Mouse (Mus musculus): ENCODE measurements around the gene 4933407L21Rik. TPM values are rescaled to one million over a fixed set of nuclear protein-coding genes. Genes with fewer than 3 reads are reported as not detected.

Gene 4933407L21Rik
- polyA plus RNA-seq, 1 experiment = 0.16 TPM

GRCm38 (mm10) chr1:85915890-85916289 lies 12.4 kb upstream of the 4933407L21Rik start:
- Histone ChIP-seq H3K4me1 (ENCODE audit: control insufficient read depth, insufficient read depth, insufficient read length) (no peaks in the 10 kb centered on the region), H3K36me3 (ENCODE audit: control insufficient read depth, insufficient read depth, low read length) (no peaks in the 10 kb centered on the region), H3K27ac (ENCODE audit: insufficient read depth, low read length) (no peak overlapping the region), H3K27me3 (ENCODE audit: control insufficient read depth, insufficient read depth, low read length) (no peaks in the 10 kb centered on the region), H3K4me3 (ENCODE audit: extremely low read depth, insufficient read depth, insufficient read length) (no peak overlapping the region)
- TF ChIP-seq CTCF (IDR thresholded peaks at IDR 0.05; ENCODE audit: extremely low read depth, insufficient read depth, insufficient read length, insufficient replicate concordance) (no peak), POLR2A (IDR thresholded peaks at IDR 0.05; ENCODE audit: low read depth, low read length) (no peak)
- no peak for DNase-seq (ENCODE audit: low read depth in 1 of 2, low spot score in 2 of 2)

GRCm38 (mm10) chr1:85916830-85917450 lies 11.3 kb upstream of the 4933407L21Rik start:
- WGBS = 85% methylated on average over 4 of the region's 4 CpGs
- DNase-seq (ENCODE audit: low read depth in 1 of 2, low spot score in 2 of 2) = no peak
- no peaks in the 10 kb centered on the region for H3K36me3 ChIP-seq (ENCODE audit: control insufficient read depth, insufficient read depth, low read length)
- TF ChIP-seq CTCF (IDR thresholded peaks at IDR 0.05; ENCODE audit: extremely low read depth, insufficient read depth, insufficient read length, insufficient replicate concordance) = no peak
- no peak for TF ChIP-seq POLR2A (IDR thresholded peaks at IDR 0.05; ENCODE audit: low read depth, low read length)
- H3K27ac ChIP-seq (ENCODE audit: insufficient read depth, low read length) = no peak overlapping the region
- no peak overlapping the region for H3K4me3 ChIP-seq (ENCODE audit: extremely low read depth, insufficient read depth, insufficient read length)
- no peaks in the 10 kb centered on the region for H3K4me1 ChIP-seq (ENCODE audit: control insufficient read depth, insufficient read depth, insufficient read length)
- no peaks in the 10 kb centered on the region for H3K27me3 ChIP-seq (ENCODE audit: control insufficient read depth, insufficient read depth, low read length)

- H3K4me1 ChIP-seq (ENCODE audit: control insufficient read depth, insufficient read depth, insufficient read length) = no peaks in the 10 kb centered on the region
- no peaks in the 10 kb centered on the region for H3K36me3 ChIP-seq (ENCODE audit: control insufficient read depth, insufficient read depth, low read length)
- no peak overlapping the region for H3K27ac ChIP-seq (ENCODE audit: insufficient read depth, low read length)
- H3K4me3 ChIP-seq (ENCODE audit: extremely low read depth, insufficient read depth, insufficient read length) = no peak overlapping the region
- WGBS = 39% methylated on average over 7 of the region's 7 CpGs
- DNase-seq (ENCODE audit: low read depth in 1 of 2, low spot score in 2 of 2) = no peak
- H3K27me3 ChIP-seq (ENCODE audit: control insufficient read depth, insufficient read depth, low read length) = no peaks in the 10 kb centered on the region
- TF ChIP-seq CTCF (IDR thresholded peaks at IDR 0.05; ENCODE audit: extremely low read depth, insufficient read depth, insufficient read length, insufficient replicate concordance) (no peak), POLR2A (IDR thresholded peaks at IDR 0.05; ENCODE audit: low read depth, low read length) (no peak)
Observed at GRCm38 (mm10) chr1:85919621-85920020, 8.7 kb upstream of the 4933407L21Rik start.

- Histone ChIP-seq H3K36me3 (ENCODE audit: control insufficient read depth, insufficient read depth, low read length) (no peaks in the 10 kb centered on the region), H3K4me1 (ENCODE audit: control insufficient read depth, insufficient read depth, insufficient read length) (no peaks in the 10 kb centered on the region), H3K4me3 (ENCODE audit: extremely low read depth, insufficient read depth, insufficient read length) (no peak overlapping the region), H3K27me3 (ENCODE audit: control insufficient read depth, insufficient read depth, low read length) (no peaks in the 10 kb centered on the region), H3K27ac (ENCODE audit: insufficient read depth, low read length) (no peak overlapping the region)
- no peak for TF ChIP-seq CTCF (IDR thresholded peaks at IDR 0.05; ENCODE audit: extremely low read depth, insufficient read depth, insufficient read length, insufficient replicate concordance)
- TF ChIP-seq POLR2A (IDR thresholded peaks at IDR 0.05; ENCODE audit: low read depth, low read length) = no peak
- WGBS = 93% methylated on average over 7 of the region's 7 CpGs
- no peak for DNase-seq (ENCODE audit: low read depth in 1 of 2, low spot score in 2 of 2)
Observed at GRCm38 (mm10) chr1:85921725-85922124, 6.6 kb upstream of the 4933407L21Rik start.

- Histone ChIP-seq H3K27ac (ENCODE audit: insufficient read depth, low read length) (no peak overlapping the region), H3K36me3 (ENCODE audit: control insufficient read depth, insufficient read depth, low read length) (no peaks in the 10 kb centered on the region), H3K27me3 (ENCODE audit: control insufficient read depth, insufficient read depth, low read length) (no peaks in the 10 kb centered on the region), H3K4me3 (ENCODE audit: extremely low read depth, insufficient read depth, insufficient read length) (no peak overlapping the region), H3K4me1 (ENCODE audit: control insufficient read depth, insufficient read depth, insufficient read length) (no peaks in the 10 kb centered on the region)
- 87% methylated on average over 7 of the region's 7 CpGs for WGBS
- TF ChIP-seq POLR2A (IDR thresholded peaks at IDR 0.05; ENCODE audit: low read depth, low read length) (no peak), CTCF (IDR thresholded peaks at IDR 0.05; ENCODE audit: extremely low read depth, insufficient read depth, insufficient read length, insufficient replicate concordance) (no peak)
- DNase-seq (ENCODE audit: low read depth in 1 of 2, low spot score in 2 of 2) = no peak
Observed at GRCm38 (mm10) chr1:85922127-85922864, 6.0 kb upstream of the 4933407L21Rik start.

GRCm38 (mm10) chr1:85922865-85923211 lies 5.4 kb upstream of the 4933407L21Rik start:
- TF ChIP-seq POLR2A (IDR thresholded peaks at IDR 0.05; ENCODE audit: low read depth, low read length) = no peak
- no peak for TF ChIP-seq CTCF (IDR thresholded peaks at IDR 0.05; ENCODE audit: extremely low read depth, insufficient read depth, insufficient read length, insufficient replicate concordance)
- DNase-seq (ENCODE audit: low read depth in 1 of 2, low spot score in 2 of 2) = no peak
- no peaks in the 10 kb centered on the region for H3K4me1 ChIP-seq (ENCODE audit: control insufficient read depth, insufficient read depth, insufficient read length)
- no peaks in the 10 kb centered on the region for H3K36me3 ChIP-seq (ENCODE audit: control insufficient read depth, insufficient read depth, low read length)
- H3K27me3 ChIP-seq (ENCODE audit: control insufficient read depth, insufficient read depth, low read length) = no peaks in the 10 kb centered on the region
- WGBS = 93% methylated on average over 5 of the region's 5 CpGs
- no peak overlapping the region for H3K27ac ChIP-seq (ENCODE audit: insufficient read depth, low read length)
- no peak overlapping the region for H3K4me3 ChIP-seq (ENCODE audit: extremely low read depth, insufficient read depth, insufficient read length)

- WGBS = 93% methylated on average over 5 of the region's 5 CpGs
- Histone ChIP-seq H3K27me3 (ENCODE audit: control insufficient read depth, insufficient read depth, low read length) (no peaks in the 10 kb centered on the region), H3K27ac (ENCODE audit: insufficient read depth, low read length) (no peak overlapping the region), H3K4me1 (ENCODE audit: control insufficient read depth, insufficient read depth, insufficient read length) (no peaks in the 10 kb centered on the region), H3K4me3 (ENCODE audit: extremely low read depth, insufficient read depth, insufficient read length) (no peak overlapping the region), H3K36me3 (ENCODE audit: control insufficient read depth, insufficient read depth, low read length) (no peaks in the 10 kb centered on the region)
- DNase-seq (ENCODE audit: low read depth in 1 of 2, low spot score in 2 of 2) = no peak
- no peak for TF ChIP-seq POLR2A (IDR thresholded peaks at IDR 0.05; ENCODE audit: low read depth, low read length)
- no peak for TF ChIP-seq CTCF (IDR thresholded peaks at IDR 0.05; ENCODE audit: extremely low read depth, insufficient read depth, insufficient read length, insufficient replicate concordance)
Observed at GRCm38 (mm10) chr1:85925183-85925582, 3.1 kb upstream of the 4933407L21Rik start.
